Comparison of ENCODE assay signal across 14 mouse cellular contexts in genomic region chrX:17544860-17545492, GRCm38 (mm10). TPM values are rescaled to one million over a fixed set of nuclear protein-coding genes. Genes with fewer than 3 reads are reported as not detected.
DNase-seq lines count a peak whose midpoint lies in the region; ATAC-seq and TF ChIP-seq lines count a peak whose summit lies in the region.
"Had no signal": no experiment of that assay in that cellular context is flagged by ENCODE, and none has a peak within 500 bp of the region (broad histone marks: within the 10 kb centered on the region; RNA-seq: fewer than 3 reads in every experiment).

No protein-coding gene starts in this region.

- no peak overlapping the region for H3K27ac ChIP-seq in kidney, adult 2 months (ENCODE audit: insufficient read depth, low read depth, low read length)
- no peak overlapping the region for H3K27ac ChIP-seq in kidney, embryonic 15.5 days
- H3K27ac ChIP-seq in embryonic fibroblast, embryonic 13.5 days (ENCODE audit: insufficient read depth, low read length): peak overlapping the region; percentile 68
- H3K27ac ChIP-seq in midbrain, embryonic 16.5 days (ENCODE audit: low read length): no peak overlapping the region
- H3K27ac ChIP-seq: liver, embryonic 15.5 days had no signal

- H3K9me3 ChIP-seq in kidney, embryonic 15.5 days (replicated peaks): no peaks in the 10 kb centered on the region
- no peaks in the 10 kb centered on the region for H3K9me3 ChIP-seq in midbrain, embryonic 16.5 days (replicated peaks; ENCODE audit: control insufficient read depth, low read length, poor library complexity, severe bottlenecking)
- H3K9me3 ChIP-seq: heart, embryonic 15.5 days; liver, embryonic 15.5 days had no signal

- no peak overlapping the region for H3K4me2 ChIP-seq in kidney, embryonic 15.5 days
- H3K4me2 ChIP-seq in midbrain, embryonic 16.5 days (ENCODE audit: low read length): no peak overlapping the region
- H3K4me2 ChIP-seq: heart, embryonic 15.5 days; liver, embryonic 15.5 days had no signal

- H3K36me3 ChIP-seq in kidney, adult 2 months (ENCODE audit: control insufficient read depth, insufficient read depth, low read length): no peaks in the 10 kb centered on the region
- H3K36me3 ChIP-seq in kidney, embryonic 15.5 days: no peaks in the 10 kb centered on the region
- H3K36me3 ChIP-seq in midbrain, embryonic 16.5 days (ENCODE audit: control insufficient read depth, insufficient read depth, low read length): no peaks in the 10 kb centered on the region
- H3K36me3 ChIP-seq: heart, embryonic 15.5 days; liver, embryonic 15.5 days had no signal

- 31% methylated on average over 2 of the region's 2 CpGs for WGBS in kidney, adult 2 months
- 47% methylated on average over 2 of the region's 2 CpGs for WGBS in kidney, embryonic 15.5 days
- 43% methylated on average over 2 of the region's 2 CpGs for WGBS in midbrain, embryonic 16.5 days

- H3K27me3 ChIP-seq in kidney, adult 2 months (replicated peaks; ENCODE audit: control insufficient read depth, insufficient read depth, low read length): no peaks in the 10 kb centered on the region
- H3K27me3 ChIP-seq in kidney, embryonic 15.5 days: no peaks in the 10 kb centered on the region
- no peaks in the 10 kb centered on the region for H3K27me3 ChIP-seq in midbrain, embryonic 16.5 days (ENCODE audit: control insufficient read depth, insufficient read depth, low read depth, low read length)
- H3K27me3 ChIP-seq: heart, embryonic 15.5 days; liver, embryonic 15.5 days had no signal

- H3K4me3 ChIP-seq in kidney, adult 2 months (ENCODE audit: insufficient read depth, low read depth, low read length): no peak overlapping the region
- no peak overlapping the region for H3K4me3 ChIP-seq in kidney, embryonic 15.5 days (replicated peaks)
- no peak overlapping the region for H3K4me3 ChIP-seq in embryonic fibroblast, embryonic 13.5 days (ENCODE audit: insufficient read depth, low read length)
- no peak overlapping the region for H3K4me3 ChIP-seq in midbrain, embryonic 16.5 days (ENCODE audit: low read depth, low read length)
- H3K4me3 ChIP-seq: heart, embryonic 15.5 days; liver, embryonic 15.5 days had no signal

- no peak for TF ChIP-seq POLR2A in kidney, adult 2 months (IDR thresholded peaks at IDR 0.05; ENCODE audit: low read depth, low read length)
- TF ChIP-seq POLR2A in embryonic fibroblast, embryonic 13.5 days (IDR thresholded peaks at IDR 0.05; ENCODE audit: low read depth, low read length): no peak

- no peak overlapping the region for H3K9ac ChIP-seq in kidney, embryonic 15.5 days
- H3K9ac ChIP-seq in midbrain, embryonic 16.5 days (ENCODE audit: low read depth, low read length): no peak overlapping the region
- H3K9ac ChIP-seq: heart, embryonic 15.5 days; liver, embryonic 15.5 days had no signal

- no peaks in the 10 kb centered on the region; the same call in 1 of the 2 replicates for H3K4me1 ChIP-seq in kidney, adult 2 months (ENCODE audit: control insufficient read depth, insufficient read depth, low read length)
- no peaks in the 10 kb centered on the region for H3K4me1 ChIP-seq in kidney, embryonic 15.5 days
- H3K4me1 ChIP-seq in embryonic fibroblast, embryonic 13.5 days (ENCODE audit: control insufficient read depth, insufficient read depth, low read length): no peaks in the 10 kb centered on the region
- H3K4me1 ChIP-seq in midbrain, embryonic 16.5 days (ENCODE audit: control insufficient read depth, insufficient read depth, low read length): no peaks in the 10 kb centered on the region; the same call in 1 of the 2 replicates
- H3K4me1 ChIP-seq: liver, embryonic 15.5 days had no signal

- no peak for TF ChIP-seq CTCF in kidney, adult 2 months (conservative IDR thresholded peaks at IDR 0.05; ENCODE audit: insufficient read depth, insufficient read length, low read depth, low read length)
- no peak for TF ChIP-seq CTCF in embryonic fibroblast, embryonic 13.5 days (IDR thresholded peaks at IDR 0.05; ENCODE audit: borderline replicate concordance, insufficient read depth, low read length)

- peak; percentile 40 for DNase-seq in cerebellum, adult 11-12 months
- no peak for DNase-seq in cerebellum, adult 11 months
- peak; percentile 40 for DNase-seq in kidney, adult 2 months
- DNase-seq in Muller cell, postnatal 12 days (ENCODE audit: inconsistent ontology term): peak; percentile 56
- no peak for DNase-seq in yolk sac, embryonic 10.5 days (ENCODE audit: low spot score)
- DNase-seq: adrenal gland, adult 8-10 months; kidney, adult 18-20 months; right cerebral cortex, postnatal 4 days; thymus, adult 18-20 months had no signal

- ATAC-seq in kidney, embryonic 15.5 days (replicated peaks; ENCODE audit: low FRiP score): no peak
- no peak for ATAC-seq in midbrain, embryonic 16.5 days

RNA-seq across cellular contexts. Expression of gene Fundc1, which starts 27.1 kb away (rescaled TPM):
- 14.3 and 19.0 TPM in 2 replicates for polyA plus RNA-seq in kidney, adult 2 months (2012; rRNA removed)
- 57.7 and 63.0 TPM in 2 replicates for polyA plus RNA-seq in kidney, embryonic 15.5 days (2015; fragmentation: Nextera tagmentation; extraction: Ambion mirVana)
- 35.7 and 46.5 TPM in 2 replicates for polyA plus RNA-seq in embryonic fibroblast, embryonic 13.5 days (2011; ENCODE audit: insufficient read length, low read depth, missing spikeins)
- polyA plus RNA-seq in midbrain, embryonic 16.5 days (2015; fragmentation: Nextera tagmentation; extraction: Ambion mirVana): 58.8 and 63.6 TPM in 2 replicates

Comparison
In these comparisons a context has a peak if more than half of its experiments do, and no peak if none do; other contexts are left out.
1. DNase-seq: peak in cerebellum, adult 11-12 months (single experiment), kidney, adult 2 months (single experiment) and Muller cell, postnatal 12 days (single experiment); none in cerebellum, adult 11 months (single experiment) and yolk sac, embryonic 10.5 days (single experiment).